8 mouse cellular contexts compared by ENCODE assay signal in genomic region chr6:99520676-99521037, GRCm38 (mm10). TPM values are rescaled to one million over a fixed set of nuclear protein-coding genes. Genes with fewer than 3 reads are reported as not detected.
A peak's percentile ranks its signal among the peaks of the same experiment; 100 is the strongest.
DNase-seq lines count a peak whose midpoint lies in the region; ATAC-seq lines count a peak whose summit lies in the region.

No protein-coding gene starts in this region.

- DNase-seq in heart, adult 8-10 months (ENCODE audit: low spot score) = no peak
- DNase-seq in MN1 (ENCODE audit: low spot score) = peak; percentile 7
- no peak for DNase-seq in hindbrain, embryonic 10.5 days (ENCODE audit: low spot score)
- DNase-seq in spleen, postnatal 4 days (ENCODE audit: low spot score in 2 of 2) = no peak

- peak overlapping the region; percentile 87 for H3K4me2 ChIP-seq in heart, embryonic 15.5 days
- H3K4me2 ChIP-seq in midbrain, embryonic 13.5 days (replicated peaks) = peak overlapping the region; percentile 100

- H3K4me1 ChIP-seq in heart, embryonic 15.5 days (replicated peaks) = peaks cover 12% of the 10 kb centered on the region
- H3K4me1 ChIP-seq in hindbrain, embryonic 10.5 days (replicated peaks) = peaks cover 38% of the 10 kb centered on the region
- peaks cover 40% of the 10 kb centered on the region for H3K4me1 ChIP-seq in midbrain, embryonic 13.5 days (replicated peaks)

- no peaks in the 10 kb centered on the region for H3K36me3 ChIP-seq in heart, embryonic 15.5 days
- H3K36me3 ChIP-seq in hindbrain, embryonic 10.5 days = no peaks in the 10 kb centered on the region
- no peaks in the 10 kb centered on the region for H3K36me3 ChIP-seq in midbrain, embryonic 13.5 days

- WGBS in heart, embryonic 15.5 days = under 1% methylated on average over 25 of the region's 27 CpGs
- WGBS in hindbrain, embryonic 10.5 days = under 1% methylated on average over 27 of the region's 27 CpGs
- WGBS in midbrain, embryonic 13.5 days = under 1% methylated on average over 25 of the region's 27 CpGs

- H3K27me3 ChIP-seq in heart, embryonic 15.5 days = no peaks in the 10 kb centered on the region
- H3K27me3 ChIP-seq in hindbrain, embryonic 10.5 days (ENCODE audit: insufficient read depth, poor library complexity, severe bottlenecking) = no peaks in the 10 kb centered on the region; the same call in 1 of the 2 replicates
- no peaks in the 10 kb centered on the region for H3K27me3 ChIP-seq in midbrain, embryonic 13.5 days

- no peaks in the 10 kb centered on the region for H3K9me3 ChIP-seq in heart, embryonic 15.5 days (replicated peaks)
- no peaks in the 10 kb centered on the region for H3K9me3 ChIP-seq in hindbrain, embryonic 10.5 days
- H3K9me3 ChIP-seq in midbrain, embryonic 13.5 days = no peaks in the 10 kb centered on the region

- H3K4me3 ChIP-seq in heart, embryonic 15.5 days = peak overlapping the region; percentile 87
- H3K4me3 ChIP-seq in hindbrain, embryonic 10.5 days = peak overlapping the region; percentile 70
- H3K4me3 ChIP-seq in midbrain, embryonic 13.5 days (replicated peaks) = peak overlapping the region; percentile 78

- peak overlapping the region; percentile 100 for H3K27ac ChIP-seq in heart, embryonic 15.5 days
- H3K27ac ChIP-seq in hindbrain, embryonic 10.5 days = peak overlapping the region; percentile 99
- H3K27ac ChIP-seq in midbrain, embryonic 13.5 days = peak overlapping the region; percentile 99

- H3K9ac ChIP-seq in heart, embryonic 15.5 days = peak overlapping the region; percentile 96
- H3K9ac ChIP-seq in midbrain, embryonic 13.5 days (replicated peaks) = peak overlapping the region; percentile 93

- ATAC-seq in heart, embryonic 15.5 days (replicated peaks; ENCODE audit: insufficient number of reproducible peaks, insufficient read depth, low FRiP score, low read depth) = no peak
- peak; percentile 74 for ATAC-seq in midbrain, embryonic 13.5 days
- ATAC-seq in activated CD4-positive, CD25-positive, alpha-beta regulatory T cell, adult 4 months = no peak
- ATAC-seq in CD4-positive, CD25-positive, alpha-beta regulatory T cell, adult 4 months = no peak

RNA-seq across cellular contexts. Expression of gene Foxp1, which starts 1.9 kb away (rescaled TPM):
- 66.8 and 77.5 TPM in 2 replicates for polyA plus RNA-seq in heart, embryonic 15.5 days (2015; fragmentation: Nextera tagmentation; extraction: Ambion mirVana)
- total RNA-seq in heart, adult 8-10 months (2022) = 10 to 100 TPM; 27.2 to 37.3 (median 31.2) TPM
- polyA plus RNA-seq in hindbrain, embryonic 10.5 days (2016; fragmentation: Nextera tagmentation; extraction: Ambion mirVana) = 64.3 and 67.1 TPM in 2 replicates
- 68.3 and 70.4 TPM in 2 replicates for polyA plus RNA-seq in midbrain, embryonic 13.5 days (2015; fragmentation: Nextera tagmentation; extraction: Ambion mirVana)
- polyA plus RNA-seq in activated CD4-positive, CD25-positive, alpha-beta regulatory T cell, adult 4 months (2017; shearing (Covaris generic)) = 100 to 1,000 TPM; 210 to 217 TPM
- polyA plus RNA-seq in CD4-positive, CD25-positive, alpha-beta regulatory T cell, adult 4 months (2017; shearing (Covaris generic)) = 100 to 1,000 TPM; 275 to 341 TPM
